Mouse (Mus musculus): ENCODE measurements around the gene Ncstn.

Gene Ncstn

GRCm38 (mm10) chr1:172082101-172082898, at the start of gene Ncstn, which contains the start of gene Copa:
Gene Ncstn (minus strand): TSS chr1:172082795.
Gene Copa (plus strand): TSS chr1:172082529.
- peak; percentile 91 for DNase-seq (ENCODE audit: low read depth, low spot score)

DNA sequence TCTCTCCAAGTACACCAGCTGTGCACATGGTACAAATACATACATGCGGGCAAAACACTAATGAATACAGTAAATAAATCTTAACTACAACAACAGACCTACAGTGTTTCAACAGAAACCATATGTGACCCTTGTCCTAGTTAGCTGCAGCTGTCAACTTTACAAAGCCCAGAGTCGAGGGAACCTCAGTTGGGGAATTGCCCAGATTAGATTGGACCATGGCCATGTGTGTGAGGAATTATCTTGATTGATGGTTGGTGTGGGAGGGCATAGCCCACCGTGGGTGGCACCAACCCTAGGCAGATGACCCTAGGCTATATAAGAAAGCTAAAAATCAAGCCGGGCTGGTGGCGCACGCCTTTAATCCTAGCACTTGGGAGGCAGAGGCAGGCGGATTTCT, 49.7 kb upstream of the Ncstn start:
- DNase-seq (ENCODE audit: low read depth, low spot score) = no peak

GRCm38 (mm10) chr1:172129780-172130179, 47.2 kb upstream of the Ncstn start:
- DNase-seq (ENCODE audit: low read depth, low spot score) = no peak

GRCm38 (mm10) chr1:172129108-172129507, 46.5 kb upstream of the Ncstn start:
- DNase-seq (ENCODE audit: low read depth, low spot score) = no peak

DNA sequence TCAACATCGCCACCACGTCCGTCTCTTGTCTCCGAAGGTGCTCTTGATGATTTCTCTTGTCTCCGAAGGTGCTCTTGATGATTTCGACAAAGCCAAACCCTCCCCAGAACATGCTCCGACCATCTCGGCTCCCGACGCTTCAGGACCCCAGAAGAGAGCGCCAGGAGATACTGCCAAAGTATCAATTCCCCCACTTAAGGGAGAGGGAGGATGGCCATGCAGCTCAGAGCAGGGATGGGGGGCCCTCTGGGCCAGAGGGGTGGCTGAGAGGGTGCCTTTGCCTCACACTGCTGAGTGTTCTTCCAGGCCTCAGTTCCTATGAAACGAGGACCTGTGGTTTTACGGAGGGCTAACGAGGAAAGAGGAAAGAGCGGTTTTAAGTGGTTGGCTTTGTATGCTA, 46.0 kb upstream of the Ncstn start:
- DNase-seq (ENCODE audit: low read depth, low spot score) = no peak

GRCm38 (mm10) chr1:172127487-172127886, 44.9 kb upstream of the Ncstn start:
- DNase-seq (ENCODE audit: low read depth, low spot score) = no peak

- DNase-seq (ENCODE audit: low read depth, low spot score) = peak; percentile 87
Measured at GRCm38 (mm10) chr1:172126376-172127347, 44.1 kb upstream of the Ncstn start, which contains the start of gene Pex19. Gene Pex19 (plus strand): TSS chr1:172126755.

GRCm38 (mm10) chr1:172124572-172124971, 42.0 kb upstream of the Ncstn start:
- no peak for DNase-seq (ENCODE audit: low read depth, low spot score)

DNA sequence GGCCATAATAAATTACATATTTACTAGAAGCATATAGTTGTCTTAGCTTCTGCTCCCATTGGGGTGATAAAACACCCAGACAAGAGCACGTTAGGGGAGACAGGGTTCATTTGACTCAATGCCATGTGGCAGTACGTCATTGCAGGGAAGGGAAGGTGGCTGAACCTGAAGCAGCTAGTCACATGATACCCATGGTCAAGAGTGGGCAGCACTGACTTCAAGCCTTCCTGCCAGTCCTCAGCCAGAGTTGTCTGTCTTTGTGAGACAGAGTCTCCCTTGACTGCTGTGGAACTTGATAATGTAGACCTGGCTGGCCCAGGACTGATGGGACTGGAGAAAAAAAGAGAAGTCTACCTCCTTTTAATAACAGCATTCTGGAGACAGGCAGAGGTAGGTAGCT, 40.1 kb upstream of the Ncstn start:
- DNase-seq (ENCODE audit: low read depth, low spot score) = no peak

DNA sequence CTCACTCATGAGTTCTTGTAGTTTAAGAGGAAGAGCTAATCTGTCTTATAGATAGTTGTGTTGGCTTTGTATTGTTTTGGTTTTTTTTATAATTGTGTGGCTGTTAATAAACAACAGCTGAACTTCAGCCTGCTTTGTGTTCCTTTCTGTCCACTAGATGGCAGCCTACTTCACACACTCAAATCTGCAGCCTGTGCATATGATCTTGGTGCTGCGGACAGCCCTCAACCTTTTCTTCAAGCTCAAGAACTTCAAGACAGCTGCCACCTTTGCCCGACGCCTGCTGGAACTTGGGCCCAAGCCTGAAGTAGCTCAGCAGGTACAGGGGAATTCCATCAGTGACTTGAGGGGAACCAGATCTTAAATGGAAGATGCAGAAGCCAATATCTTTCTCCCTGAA, 37.1 kb upstream of the Ncstn start:
- peak; percentile 53 for DNase-seq (ENCODE audit: low read depth, low spot score)

DNA sequence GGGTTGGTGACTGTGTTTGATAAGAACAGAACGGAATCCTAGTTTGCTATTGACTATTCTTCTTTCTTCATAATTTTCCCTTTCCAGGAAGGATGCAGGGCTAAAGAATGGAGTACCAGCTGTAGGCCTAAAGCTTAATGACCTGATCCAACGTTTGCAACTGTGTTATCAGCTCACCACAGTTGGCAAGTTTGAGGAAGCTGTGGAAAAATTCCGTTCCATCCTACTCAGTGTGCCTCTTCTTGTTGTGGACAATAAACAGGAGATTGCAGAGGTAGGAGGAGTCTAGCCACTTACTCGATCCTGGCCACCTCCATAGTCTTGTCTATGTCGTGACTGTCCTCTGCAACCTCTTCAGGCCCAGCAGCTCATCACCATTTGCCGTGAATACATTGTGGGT, 36.5 kb upstream of the Ncstn start:
- no peak for DNase-seq (ENCODE audit: low read depth, low spot score)

DNA sequence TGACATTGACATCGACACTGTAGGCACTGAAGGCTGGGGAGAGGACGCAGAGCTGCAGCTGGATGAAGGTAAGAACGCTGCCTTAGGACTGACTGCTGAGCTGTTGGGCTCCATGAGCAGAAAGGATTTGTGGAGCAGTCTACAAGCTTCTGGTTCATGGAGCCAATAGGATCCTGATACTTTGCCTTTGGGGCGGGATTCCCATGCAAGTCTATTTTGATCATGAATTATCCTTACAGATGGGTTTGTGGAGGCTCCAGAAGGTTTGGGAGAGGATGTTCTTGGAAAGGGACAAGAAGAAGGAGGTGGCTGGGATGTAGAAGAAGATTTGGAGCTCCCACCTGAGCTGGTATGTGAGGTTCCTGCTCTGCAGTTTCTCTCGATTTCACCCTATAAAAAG, 34.4 kb upstream of the Ncstn start:
- no peak for DNase-seq (ENCODE audit: low read depth, low spot score)

GRCm38 (mm10) chr1:172107777-172108477, 25.3 kb upstream of the Ncstn start:
- no peak for DNase-seq (ENCODE audit: low read depth, low spot score)

GRCm38 (mm10) chr1:172105101-172105500, 22.5 kb upstream of the Ncstn start:
- no peak for DNase-seq (ENCODE audit: low read depth, low spot score)

DNA sequence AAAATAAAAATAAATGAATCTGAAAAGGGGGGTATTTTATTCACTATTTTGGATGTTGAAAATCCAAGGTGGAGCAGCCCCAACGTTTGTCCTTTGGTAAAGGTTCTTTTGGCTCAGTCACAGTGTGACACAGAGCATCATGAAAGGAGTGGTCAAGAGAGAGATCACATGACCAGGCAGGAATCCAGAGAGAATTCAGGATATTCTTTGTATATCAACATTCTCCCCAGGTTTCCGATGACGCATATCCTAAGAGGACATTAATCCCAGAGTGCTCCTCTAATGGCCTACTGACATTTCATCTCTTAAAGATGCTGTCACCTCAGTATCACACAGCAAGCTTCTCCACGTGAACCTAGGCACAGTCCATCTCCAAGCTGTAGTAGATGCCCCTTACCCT, 21.0 kb upstream of the Ncstn start:
- DNase-seq (ENCODE audit: low read depth, low spot score) = no peak

DNA sequence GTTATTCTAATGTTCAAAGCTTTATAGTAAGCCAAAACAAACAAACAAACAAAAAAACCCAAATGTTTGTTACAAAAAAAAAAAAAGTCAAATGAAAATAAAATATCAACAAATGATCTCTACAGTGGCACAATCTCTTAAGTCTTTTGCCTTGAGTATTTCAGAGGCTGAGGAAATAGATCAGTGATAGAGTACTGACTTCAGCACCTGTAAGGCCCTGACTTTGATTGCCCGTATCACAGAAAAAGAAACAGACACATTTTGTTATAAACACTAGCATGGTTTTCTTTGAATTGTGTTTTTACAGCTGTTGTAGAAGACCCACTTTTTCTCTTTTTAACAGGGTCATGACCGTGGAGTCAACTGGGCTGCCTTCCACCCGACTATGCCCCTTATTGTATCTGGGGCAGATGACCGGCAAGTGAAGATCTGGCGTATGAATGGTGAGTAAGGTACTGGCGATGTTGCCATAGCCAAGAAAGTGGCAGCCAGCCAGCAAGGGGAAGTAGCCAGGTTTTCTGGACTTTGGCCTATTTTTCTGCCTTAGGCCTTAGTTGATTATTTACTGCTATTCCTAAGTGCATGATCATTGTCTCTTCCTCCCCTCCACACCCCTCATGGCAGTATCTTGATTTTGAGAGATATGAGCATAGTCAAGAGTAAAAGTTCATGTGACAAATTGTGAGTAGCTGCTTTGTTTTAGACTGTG, 16.9 kb upstream of the Ncstn start:
- DNase-seq (ENCODE audit: low read depth, low spot score) = no peak

- no peak for DNase-seq (ENCODE audit: low read depth, low spot score)
Measured at GRCm38 (mm10) chr1:172095202-172095601, 12.6 kb upstream of the Ncstn start.

GRCm38 (mm10) chr1:172094295-172094694, 11.7 kb upstream of the Ncstn start:
- DNase-seq (ENCODE audit: low read depth, low spot score) = no peak

DNA sequence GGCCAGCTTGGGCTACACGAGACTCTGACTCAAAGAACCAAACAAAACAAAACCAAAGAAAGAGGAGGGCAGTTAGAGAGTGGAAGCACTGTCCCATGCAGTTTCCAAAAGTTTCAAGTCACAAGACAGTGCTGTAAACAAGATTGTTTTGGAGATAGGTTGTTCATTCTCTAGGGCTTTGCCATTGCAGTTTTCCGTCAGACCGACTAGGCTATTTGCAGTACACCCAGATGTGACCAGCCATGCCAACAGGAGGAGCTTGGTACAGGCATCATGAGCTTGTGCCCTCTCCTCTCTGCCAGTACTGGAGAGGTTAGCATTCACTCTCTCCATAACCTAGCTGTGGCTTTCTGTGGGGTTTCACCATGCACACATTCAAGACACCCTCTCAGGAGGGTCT, 10.9 kb upstream of the Ncstn start:
- DNase-seq (ENCODE audit: low read depth, low spot score) = no peak

DNA sequence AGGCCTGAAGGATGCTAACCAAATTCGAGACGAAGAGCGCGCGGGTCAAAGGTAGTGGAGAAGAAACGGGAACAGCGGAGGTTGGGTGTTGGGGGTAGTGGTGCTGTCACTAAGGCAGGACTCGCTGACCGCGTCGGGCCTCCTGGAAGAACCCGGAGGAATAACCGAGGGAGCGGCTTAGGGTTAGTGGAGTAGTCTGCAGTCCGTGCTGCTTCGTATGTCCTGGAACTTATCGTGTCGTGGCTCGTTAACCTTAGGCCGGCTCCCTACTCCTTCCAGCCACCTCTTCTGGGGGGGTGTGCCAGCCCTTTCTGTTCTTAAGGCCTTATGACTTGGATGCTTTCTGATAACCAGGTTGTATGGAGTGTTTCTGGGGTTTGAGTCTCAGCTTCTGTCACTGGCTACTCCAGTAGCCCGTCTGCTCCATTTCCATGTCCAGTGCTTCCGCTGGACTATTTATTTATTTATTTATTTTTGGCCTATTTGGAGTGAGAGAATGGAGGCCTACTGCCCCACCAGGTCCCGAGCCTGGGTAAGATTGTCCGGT, 377 bp upstream of the Ncstn start:
- no peak for DNase-seq (ENCODE audit: low read depth, low spot score)

DNA sequence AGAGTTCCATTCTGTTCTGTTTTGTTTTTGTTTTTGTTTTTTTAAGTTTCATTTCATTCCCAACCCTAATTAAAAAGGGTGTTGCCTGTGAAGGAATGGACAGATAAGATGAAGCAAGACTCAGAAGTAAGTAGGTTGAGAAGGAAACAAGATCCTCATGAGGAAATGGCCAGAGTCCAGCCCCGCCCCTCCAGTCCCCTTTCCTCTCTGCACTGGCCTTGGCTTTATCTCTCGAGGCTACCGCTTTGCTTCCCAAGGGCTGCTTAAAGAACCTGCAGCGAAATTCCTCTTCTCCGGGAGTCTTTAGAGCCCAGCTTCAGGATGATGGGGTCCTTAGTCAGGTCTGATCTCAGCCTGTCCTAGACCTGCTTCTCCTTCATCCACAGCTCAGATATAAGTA, 4.6 kb downstream of the Ncstn start:
- no peak for DNase-seq (ENCODE audit: low read depth, low spot score)

Data from retina, postnatal 7 days (tissue).